Mouse (Mus musculus) cortical plate, adult 2 months (tissue): ENCODE data around the gene Gm14085. TPM values are rescaled to one million over a fixed set of nuclear protein-coding genes. Genes with fewer than 3 reads are reported as not detected.
"Not testable (repeated sequence)": the region's sequence is repeated elsewhere in the genome, so short reads cannot be mapped to it uniquely, and the experiment has no call there.

ENCODE experiments used
- H3K27ac ChIP-seq: fragments of 200-500 bp; 2 replicates; pipeline ENCODE4 v1.5.1; 2012; ENCODE audit warnings: low read length, control low read depth, inconsistent platforms; ENCODE audit not compliant: insufficient read depth
- H3K4me1 ChIP-seq: fragments of 200-500 bp; 2 replicates; pipeline ENCODE4 v1.6.1; 2011; ENCODE audit warnings: low read length; ENCODE audit not compliant: control insufficient read depth, insufficient read depth
- H3K4me3 ChIP-seq: fragments of 200-500 bp; 2 replicates; pipeline ENCODE4 v1.5.1; 2011; ENCODE audit warnings: mild to moderate bottlenecking, low read length, control low read depth; ENCODE audit not compliant: insufficient read depth
- CTCF ChIP-seq: fragments of 200-500 bp; IDR thresholded peaks from 2 replicates; pipeline ENCODE4 v1.5.1; 2011; ENCODE audit warnings: mild to moderate bottlenecking, control low read depth, low read length; ENCODE audit not compliant: insufficient read depth; ENCODE audit errors: extremely low read depth
- POLR2A ChIP-seq: fragments of 200-500 bp; IDR thresholded peaks from 2 replicates; pipeline ENCODE4 v1.6.1; 2011; ENCODE audit warnings: mild to moderate bottlenecking, low read length, control low read depth; ENCODE audit not compliant: insufficient read depth; ENCODE audit errors: extremely low read depth
- polyA plus RNA-seq: library from polyadenylated mRNA; depleted of rRNA; stranded (reverse); fragments of >200 nt; gene quantifications from 2 replicates; pipeline ENCODE4 v1.2.3, GENCODE M21; 2012; rRNA removed

The Gm14085 gene
- polyA plus RNA-seq, result 0.02 and 0.06 TPM in 2 replicates

DNA sequence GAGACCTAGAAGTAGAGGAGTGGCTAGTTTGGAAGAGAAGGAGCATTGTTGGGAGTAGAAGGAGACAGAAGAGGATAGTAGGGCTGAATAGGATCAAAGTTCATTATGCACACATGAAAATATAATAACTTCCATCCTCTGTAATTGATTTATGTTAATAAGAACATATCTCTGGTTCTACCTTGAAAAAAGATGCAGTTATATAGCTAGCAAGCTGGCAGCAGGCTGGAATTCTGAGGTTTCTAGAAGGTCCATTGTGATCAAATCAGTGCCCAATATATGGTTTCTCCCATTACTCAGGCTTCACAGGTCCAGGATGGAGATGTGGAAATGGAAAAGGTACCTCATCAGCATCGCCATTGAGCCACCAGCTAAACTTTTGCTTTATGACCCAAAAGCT is at the start of gene Gm14085:
Gm14085 (plus strand) TSS at position 301 of the 400 bp plus-strand sequence.
- no peak within 1 kb of the TSS for H3K4me3 ChIP-seq
- H3K4me1 ChIP-seq, result no peaks in the 10 kb centered on the region
- H3K27ac ChIP-seq, result no peak within 1 kb of the TSS
- no peak for TF ChIP-seq CTCF
- TF ChIP-seq POLR2A, result no peak

- not testable (repeated sequence) for H3K27ac ChIP-seq, H3K4me3 ChIP-seq, H3K4me1 ChIP-seq
Measured at GRCm38 (mm10) chr2:122438706-122439482, 45.8 kb upstream of the Gm14085 start.

- not testable (repeated sequence) for H3K4me3 ChIP-seq, H3K27ac ChIP-seq, H3K4me1 ChIP-seq
Measured at GRCm38 (mm10) chr2:122440521-122440920, 44.2 kb upstream of the Gm14085 start.

DNA sequence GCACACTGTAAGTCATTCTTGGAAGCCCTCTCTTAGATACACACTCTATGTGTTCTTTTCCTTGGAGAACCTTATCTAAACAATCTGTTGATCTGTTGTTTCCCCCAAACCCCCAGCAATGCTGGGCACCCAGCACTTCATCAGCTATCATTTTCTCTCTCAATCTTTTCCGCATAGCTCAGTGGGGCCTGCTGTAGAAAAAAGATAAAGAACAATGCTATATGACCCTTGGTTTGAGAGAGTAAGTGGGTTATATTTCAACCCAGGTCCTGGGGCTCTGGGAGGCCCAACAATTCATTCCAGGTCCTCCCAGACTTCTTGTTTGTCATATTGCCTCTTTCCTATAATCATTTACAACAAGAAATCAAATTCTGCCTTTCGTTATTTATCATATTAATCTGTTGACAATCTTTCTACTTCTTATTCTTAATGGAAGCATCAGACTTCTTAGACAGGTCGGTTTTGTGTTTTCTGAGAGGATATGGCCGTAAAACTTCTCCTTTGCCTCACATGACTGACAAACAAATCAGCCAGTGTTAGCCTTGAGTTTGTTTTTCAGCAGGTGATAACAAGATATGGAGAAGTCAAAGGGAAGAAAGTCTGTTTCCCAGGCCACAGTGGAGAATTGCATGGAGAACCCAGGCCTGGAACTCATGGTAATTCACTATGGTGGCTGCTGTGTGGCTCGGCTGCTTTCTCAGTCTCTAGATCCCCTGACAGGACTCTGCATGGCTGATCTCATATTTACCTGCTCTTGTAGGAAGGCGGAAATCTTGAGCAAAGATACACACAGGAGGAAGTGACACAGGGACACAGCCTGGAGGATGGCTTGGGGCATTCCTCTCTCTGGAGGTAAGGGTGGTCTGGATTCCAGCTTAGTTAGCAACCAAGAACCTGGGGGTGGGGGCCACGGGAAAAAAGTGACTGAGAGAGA is 43.5 kb upstream of the Gm14085 start:
- TF ChIP-seq CTCF, result no peak
- no peak for TF ChIP-seq POLR2A
- Histone ChIP-seq H3K4me1 (no peaks in the 10 kb centered on the region), H3K27ac (no peak overlapping the region), H3K4me3 (no peak overlapping the region)

DNA sequence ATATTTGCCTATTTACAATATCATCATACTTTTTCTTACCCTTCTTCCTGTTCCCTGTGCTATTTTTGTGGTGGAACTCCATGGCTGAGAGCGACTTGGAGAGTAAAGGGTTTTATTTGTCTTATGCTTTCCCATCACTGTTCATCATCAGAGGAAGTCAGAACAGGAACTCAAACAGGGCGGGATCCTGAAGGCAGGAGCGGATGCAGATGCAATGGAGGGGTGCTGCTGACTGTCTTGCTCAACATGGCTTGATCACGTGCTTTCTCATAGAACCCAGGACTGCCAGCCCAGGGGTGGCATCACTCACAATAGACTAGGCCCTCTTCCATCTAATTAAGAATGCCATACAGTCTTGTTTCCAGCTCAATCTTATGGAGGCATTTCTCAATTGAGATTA is 34.4 kb upstream of the Gm14085 start:
- H3K27ac ChIP-seq, result no peak overlapping the region
- H3K4me3 ChIP-seq, result no peak overlapping the region
- no peaks in the 10 kb centered on the region for H3K4me1 ChIP-seq
- TF ChIP-seq CTCF (no peak), POLR2A (no peak)

- Histone ChIP-seq H3K27ac (no peak overlapping the region), H3K4me3 (no peak overlapping the region), H3K4me1 (no peaks in the 10 kb centered on the region)
- TF ChIP-seq POLR2A (no peak), CTCF (no peak)
Measured at GRCm38 (mm10) chr2:122452426-122452825, 32.3 kb upstream of the Gm14085 start.

DNA sequence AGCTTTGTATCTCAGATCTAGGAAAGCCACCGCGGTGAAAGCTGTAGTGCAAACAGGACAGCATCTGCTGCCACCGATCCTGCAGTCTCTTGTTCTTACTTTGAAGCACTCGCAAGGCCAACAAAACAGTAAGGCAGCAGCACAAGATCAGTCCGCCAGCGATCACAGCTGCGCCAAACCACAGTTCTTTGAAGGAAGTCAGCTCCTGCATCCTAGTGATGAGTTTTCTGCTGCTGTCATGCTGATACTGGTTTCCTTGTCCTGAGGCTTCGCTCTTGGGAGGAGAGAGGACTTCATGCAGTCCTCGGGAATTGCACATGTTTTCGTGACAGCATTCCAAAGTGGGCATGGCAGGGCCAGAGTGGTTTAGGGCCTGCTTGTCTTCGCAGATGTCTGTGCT is 17.8 kb upstream of the Gm14085 start:
- H3K27ac ChIP-seq, result no peak overlapping the region
- H3K4me1 ChIP-seq, result no peaks in the 10 kb centered on the region
- TF ChIP-seq CTCF (no peak), POLR2A (no peak)
- H3K4me3 ChIP-seq, result peak overlapping the region; percentile 40; the same call in 1 of the 2 replicates

DNA sequence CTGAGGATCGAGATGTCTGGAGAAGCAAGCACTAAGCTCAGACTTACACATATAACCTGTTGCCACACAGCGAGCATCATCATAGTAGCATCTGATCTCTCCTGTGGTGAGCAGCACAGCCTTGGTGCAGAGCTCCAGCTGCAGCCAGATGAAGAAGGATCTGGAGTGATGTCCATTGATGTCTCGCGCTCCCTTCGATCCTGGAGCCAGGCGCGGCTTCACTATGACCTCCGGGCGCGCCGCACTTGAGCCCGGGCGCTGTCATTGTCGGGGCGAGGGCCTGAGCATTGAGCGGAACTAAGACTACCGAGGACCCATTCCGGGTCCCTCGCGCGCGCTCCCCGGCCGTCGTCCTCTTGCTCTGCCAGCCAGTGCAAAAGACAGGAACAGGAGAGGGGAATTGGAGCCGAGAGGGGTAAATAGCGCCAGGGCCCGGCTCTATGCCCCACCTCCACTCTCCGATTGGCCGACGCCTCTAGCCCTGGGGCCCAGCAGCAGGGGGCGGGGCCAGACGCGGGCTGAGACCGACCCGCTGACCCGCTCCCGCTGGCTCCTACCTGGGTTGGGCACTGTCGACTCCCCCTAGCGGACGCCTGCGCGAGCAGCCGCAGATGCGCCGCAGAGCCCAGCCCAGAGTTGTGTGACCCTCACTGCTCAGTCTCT is 17.3 kb upstream of the Gm14085 start:
- Histone ChIP-seq H3K4me3 (peak overlapping the region; percentile 40), H3K27ac (no peak overlapping the region), H3K4me1 (no peaks in the 10 kb centered on the region)
- TF ChIP-seq CTCF, result peak; percentile 30; the same call in 1 of the 2 replicates
- peak; percentile 40; the same call in 1 of the 2 replicates for TF ChIP-seq POLR2A

DNA sequence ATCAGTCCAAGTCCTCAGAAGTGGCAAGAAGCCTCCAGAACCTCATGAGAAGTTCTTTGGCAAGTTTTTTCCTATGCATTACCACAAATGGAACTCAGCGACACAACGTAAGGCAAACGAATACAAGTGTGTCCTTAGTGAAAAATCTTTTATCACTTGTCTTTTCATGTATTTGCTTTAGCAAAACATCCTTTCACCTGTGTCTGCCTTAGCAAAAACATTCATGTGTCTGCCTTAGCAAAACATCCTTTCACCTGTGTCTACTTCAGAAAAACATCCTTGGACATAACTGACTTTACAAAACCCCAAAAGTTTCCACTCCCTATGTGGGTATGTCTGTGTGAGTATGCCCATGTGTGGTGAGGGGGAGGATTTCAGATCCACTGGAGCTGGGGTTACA is 15.5 kb upstream of the Gm14085 start:
- H3K4me1 ChIP-seq, result no peaks in the 10 kb centered on the region
- no peak overlapping the region for H3K4me3 ChIP-seq
- TF ChIP-seq CTCF (no peak), POLR2A (no peak)
- no peak overlapping the region for H3K27ac ChIP-seq
